Mouse (Mus musculus) hindbrain, embryonic 11.5 days (tissue): ENCODE data around the gene Plek2. TPM values are rescaled to one million over a fixed set of nuclear protein-coding genes. Genes with fewer than 3 reads are reported as not detected.

ENCODE experiments used
- ATAC-seq: fragments of 200-750 bp; cut with Nextera tagmentation; 2 replicates; pipeline ENCODE4 v1.8.0; 2017; ENCODE audit warnings: mild to moderate bottlenecking, moderate TSS enrichment, moderate library complexity; ENCODE audit not compliant: low FRiP score
- DNase-seq: peaks from one replicate; pipeline ENCODE4 v3.0.0-alpha.2; 2015; ENCODE audit warnings: low spot score
- H3K27ac ChIP-seq: fragments of 300-500 bp; sonication (generic); 2 replicates; pipeline ENCODE4 v1.5.1; 2014; ENCODE audit warnings: mild to moderate bottlenecking, low read depth, low read length
- H3K27me3 ChIP-seq: fragments of 300-500 bp; sonication (generic); 2 replicates; pipeline ENCODE4 v1.6.1; 2014; ENCODE audit warnings: mild to moderate bottlenecking, low read length, moderate library complexity, mixed read lengths; ENCODE audit not compliant: control insufficient read depth, insufficient read depth
- H3K36me3 ChIP-seq: fragments of 300-500 bp; sonication (generic); 2 replicates; pipeline ENCODE4 v1.6.1; 2014; ENCODE audit warnings: mild to moderate bottlenecking, low read length, moderate library complexity, mixed read lengths; ENCODE audit not compliant: control insufficient read depth, insufficient read depth
- H3K4me1 ChIP-seq: fragments of 300-500 bp; sonication (generic); replicated peaks from 2 replicates; pipeline ENCODE4 v1.6.1; 2014; ENCODE audit warnings: low read length, mixed read lengths; ENCODE audit not compliant: control insufficient read depth, insufficient read depth
- H3K4me2 ChIP-seq: fragments of 300-500 bp; sonication (generic); replicated peaks from 2 replicates; pipeline ENCODE4 v1.6.1; 2014; ENCODE audit warnings: mild to moderate bottlenecking, low read depth, low read length
- H3K4me3 ChIP-seq: fragments of 300-500 bp; sonication (generic); 2 replicates; pipeline ENCODE4 v1.5.1; 2014; ENCODE audit warnings: low read depth, low read length
- H3K9ac ChIP-seq: fragments of 300-500 bp; sonication (generic); 2 replicates; pipeline ENCODE4 v1.6.1; 2014; ENCODE audit warnings: low read depth, low read length
- H3K9me3 ChIP-seq: fragments of 300-500 bp; sonication (generic); 2 replicates; pipeline ENCODE4 v1.6.1; 2016; ENCODE audit warnings: low read length; ENCODE audit not compliant: control insufficient read depth
- WGBS: fragments of 180-500 bp; shearing (Covaris S2); extraction: QIAGEN DNeasy Blood & Tissue Kit; methylation state at CpG from one replicate; pipeline ENCODE4 v1.1.7; 2014; 5-methylcytosine and 5-hydroxymethylcytosine counted together
- polyA plus RNA-seq: library from polyadenylated mRNA; unstranded; fragments of >200 nt; fragmentation: Nextera tagmentation; extraction: Ambion mirVana; gene quantifications from 2 replicates; pipeline ENCODE4 v1.2.1, GENCODE M21; 2014

Gene Plek2
- polyA plus RNA-seq, result 2.6 and 3.1 TPM in 2 replicates

GRCm38 (mm10) chr12:78906707-78907162, at the start of gene Plek2:
TSS of gene Plek2 (minus strand) at chr12:78906964.
- Histone ChIP-seq H3K4me3 (peak within 1 kb of the TSS; percentile 39), H3K4me2 (peak within 1 kb of the TSS; percentile 72), H3K27me3 (peaks cover 26% of the 10 kb centered on the region), H3K4me1 (peaks cover 11% of the 10 kb centered on the region), H3K9ac (peak within 1 kb of the TSS; percentile 52), H3K9me3 (no peaks in the 10 kb centered on the region), H3K27ac (no peak within 1 kb of the TSS), H3K36me3 (no peaks in the 10 kb centered on the region)
- 2% methylated on average over 38 of the region's 38 CpGs for WGBS
- peak; percentile 49; the same call in 1 of the 2 replicates for ATAC-seq
- DNase-seq, result peak; percentile 66

- H3K9ac ChIP-seq, result no peak overlapping the region
- no peak overlapping the region for H3K4me3 ChIP-seq
- H3K27ac ChIP-seq, result no peak overlapping the region
- no peak overlapping the region for H3K4me2 ChIP-seq
- no peaks in the 10 kb centered on the region for H3K36me3 ChIP-seq
- no peak for ATAC-seq
- H3K4me1 ChIP-seq, result no peaks in the 10 kb centered on the region
- H3K9me3 ChIP-seq, result 0 out of 2 replicates have a peak, but pooled peaks cover 4% of the 10 kb centered on the region
- no peak for DNase-seq
- H3K27me3 ChIP-seq, result no peaks in the 10 kb centered on the region
- 82% methylated on average over 4 of the region's 4 CpGs for WGBS
These were observed 49.6 kb upstream of the Plek2 start for GRCm38 (mm10) chr12:78956405-78956804.

- H3K4me3 ChIP-seq, result no peak overlapping the region
- DNase-seq, result no peak
- ATAC-seq, result no peak
- H3K36me3 ChIP-seq, result no peaks in the 10 kb centered on the region
- WGBS, result 62% methylated on average over 3 of the region's 3 CpGs
- no peaks in the 10 kb centered on the region for H3K27me3 ChIP-seq
- no peak overlapping the region for H3K4me2 ChIP-seq
- H3K4me1 ChIP-seq, result no peaks in the 10 kb centered on the region
- 0 out of 2 replicates have a peak, but pooled peaks cover 4% of the 10 kb centered on the region for H3K9me3 ChIP-seq
- no peak overlapping the region for H3K27ac ChIP-seq
- no peak overlapping the region for H3K9ac ChIP-seq
These were observed 45.7 kb upstream of the Plek2 start for GRCm38 (mm10) chr12:78952484-78952883.

GRCm38 (mm10) chr12:78952053-78952452, 45.3 kb upstream of the Plek2 start:
- H3K9ac ChIP-seq, result no peak overlapping the region
- H3K4me2 ChIP-seq, result no peak overlapping the region
- DNase-seq (no peak), ATAC-seq (no peak)
- no peak overlapping the region for H3K27ac ChIP-seq
- no peak overlapping the region for H3K4me3 ChIP-seq
- no peaks in the 10 kb centered on the region for H3K36me3 ChIP-seq
- no peaks in the 10 kb centered on the region for H3K4me1 ChIP-seq
- H3K27me3 ChIP-seq, result no peaks in the 10 kb centered on the region
- 76% methylated on average over 11 of the region's 11 CpGs for WGBS
- 0 out of 2 replicates have a peak, but pooled peaks cover 3% of the 10 kb centered on the region for H3K9me3 ChIP-seq

GRCm38 (mm10) chr12:78947661-78948060, 40.9 kb upstream of the Plek2 start:
- H3K9ac ChIP-seq, result no peak overlapping the region
- H3K9me3 ChIP-seq, result no peaks in the 10 kb centered on the region
- no peak overlapping the region for H3K27ac ChIP-seq
- DNase-seq, result no peak
- no peak overlapping the region for H3K4me2 ChIP-seq
- H3K27me3 ChIP-seq, result no peaks in the 10 kb centered on the region
- no peaks in the 10 kb centered on the region for H3K36me3 ChIP-seq
- no peaks in the 10 kb centered on the region for H3K4me1 ChIP-seq
- 51% methylated on average over 5 of the region's 5 CpGs for WGBS
- no peak overlapping the region for H3K4me3 ChIP-seq
- no peak for ATAC-seq

GRCm38 (mm10) chr12:78947161-78947560, 40.4 kb upstream of the Plek2 start:
- Histone ChIP-seq H3K27me3 (no peaks in the 10 kb centered on the region), H3K36me3 (no peaks in the 10 kb centered on the region), H3K9me3 (no peaks in the 10 kb centered on the region), H3K4me2 (no peak overlapping the region), H3K27ac (no peak overlapping the region), H3K9ac (no peak overlapping the region), H3K4me3 (no peak overlapping the region), H3K4me1 (no peaks in the 10 kb centered on the region)
- ATAC-seq (no peak), DNase-seq (peak; percentile 5)
- WGBS, result 84% methylated on average over 6 of the region's 6 CpGs

GRCm38 (mm10) chr12:78942931-78943330, 36.2 kb upstream of the Plek2 start:
- 88% methylated on average over 6 of the region's 6 CpGs for WGBS
- H3K27me3 ChIP-seq, result no peaks in the 10 kb centered on the region
- H3K4me3 ChIP-seq, result no peak overlapping the region
- H3K9ac ChIP-seq, result no peak overlapping the region
- no peak for ATAC-seq
- no peak for DNase-seq
- no peaks in the 10 kb centered on the region for H3K4me1 ChIP-seq
- H3K27ac ChIP-seq, result no peak overlapping the region
- H3K9me3 ChIP-seq, result no peaks in the 10 kb centered on the region
- no peaks in the 10 kb centered on the region for H3K36me3 ChIP-seq
- no peak overlapping the region for H3K4me2 ChIP-seq

GRCm38 (mm10) chr12:78940081-78940480, 33.3 kb upstream of the Plek2 start:
- DNase-seq (no peak), ATAC-seq (no peak)
- no peak overlapping the region for H3K27ac ChIP-seq
- no peak overlapping the region for H3K4me2 ChIP-seq
- no peak overlapping the region for H3K9ac ChIP-seq
- no peaks in the 10 kb centered on the region for H3K4me1 ChIP-seq
- WGBS, result 84% methylated on average over 5 of the region's 5 CpGs
- H3K36me3 ChIP-seq, result no peaks in the 10 kb centered on the region
- no peaks in the 10 kb centered on the region for H3K9me3 ChIP-seq
- no peaks in the 10 kb centered on the region for H3K27me3 ChIP-seq
- no peak overlapping the region for H3K4me3 ChIP-seq

- H3K4me3 ChIP-seq, result no peak overlapping the region
- DNase-seq, result no peak
- no peaks in the 10 kb centered on the region for H3K9me3 ChIP-seq
- no peak overlapping the region for H3K9ac ChIP-seq
- H3K27me3 ChIP-seq, result no peaks in the 10 kb centered on the region
- H3K4me1 ChIP-seq, result no peaks in the 10 kb centered on the region
- no peak overlapping the region for H3K4me2 ChIP-seq
- no peak overlapping the region for H3K27ac ChIP-seq
- 78% methylated on average over 7 of the region's 7 CpGs for WGBS
- H3K36me3 ChIP-seq, result no peaks in the 10 kb centered on the region
- ATAC-seq, result no peak
These were observed 32.8 kb upstream of the Plek2 start for GRCm38 (mm10) chr12:78939393-78940037.
